Mouse (Mus musculus): Measurements from ENCODE around the gene Asphd1.

The Asphd1 gene

DNA sequence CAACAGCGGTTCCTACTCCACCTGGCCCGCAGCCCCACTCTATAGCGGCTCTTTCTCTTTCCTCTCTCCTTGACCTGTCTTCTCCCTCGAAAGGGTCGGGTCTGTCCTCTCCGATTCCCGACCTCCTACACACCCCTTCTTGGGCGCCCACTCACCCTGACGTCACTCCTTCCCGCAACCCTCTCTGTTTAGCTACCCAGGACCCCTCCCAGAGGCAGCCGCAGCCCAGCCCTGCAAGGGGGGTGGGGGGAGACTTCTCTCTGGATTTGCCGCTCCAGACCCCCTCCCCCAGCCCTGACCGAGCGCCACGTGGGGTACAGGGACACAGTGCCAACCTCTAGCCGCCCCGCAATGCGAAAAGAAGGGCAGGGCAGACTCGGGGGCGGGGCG is at the start of gene Asphd1:
TSS of gene Asphd1 (minus strand) at position 180 of the 390 bp plus-strand sequence.
- no peak for DNase-seq (ENCODE audit: low spot score in 2 of 2)

GRCm38 (mm10) chr7:126996449-126996848 is 47.1 kb upstream of the Asphd1 start:
- DNase-seq (ENCODE audit: low spot score in 2 of 2), result no peak

GRCm38 (mm10) chr7:126988816-126989215 is 39.4 kb upstream of the Asphd1 start:
- no peak for DNase-seq (ENCODE audit: low spot score in 2 of 2)

- DNase-seq (ENCODE audit: low spot score in 2 of 2), result no peak
Measured at GRCm38 (mm10) chr7:126986319-126986718, 36.9 kb upstream of the Asphd1 start.

DNA sequence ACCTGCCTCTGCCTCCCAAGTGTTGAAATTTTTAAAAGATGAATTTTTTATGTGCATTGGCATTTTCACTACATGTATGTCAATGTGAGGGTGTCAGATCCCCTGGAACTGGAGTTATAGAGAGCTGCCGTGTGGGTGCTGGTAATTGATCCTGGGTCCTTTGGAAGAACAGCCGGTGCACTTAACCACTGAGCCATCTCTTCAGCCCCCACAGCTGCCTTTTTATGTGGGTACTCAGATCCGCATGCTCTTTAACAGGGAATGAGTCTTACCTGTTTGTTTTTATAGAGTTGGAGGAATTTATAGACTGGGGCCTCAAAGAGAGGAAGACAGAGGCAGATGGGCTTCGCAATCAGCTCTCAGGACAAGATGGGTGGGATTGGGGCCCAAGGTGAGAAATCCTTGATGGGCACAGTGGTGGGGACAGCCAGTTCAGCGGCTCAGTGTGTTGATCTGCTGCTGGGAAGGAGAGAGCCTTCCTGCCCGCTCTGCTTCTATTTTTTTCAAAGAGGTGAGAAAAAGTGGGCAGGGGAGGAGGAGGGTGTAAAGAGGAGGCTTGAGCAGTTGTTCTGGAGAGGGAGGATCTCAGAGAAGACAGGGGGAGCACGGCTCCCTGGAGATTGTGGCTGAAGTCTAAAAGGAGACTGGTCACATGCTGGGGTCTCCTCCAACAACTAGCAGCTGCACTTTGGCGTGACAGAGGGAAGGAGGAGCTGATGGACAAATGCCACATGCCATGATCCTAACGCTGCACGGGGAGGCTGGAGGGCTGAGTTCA is 35.5 kb upstream of the Asphd1 start:
- DNase-seq (ENCODE audit: low spot score in 2 of 2), result no peak

DNA sequence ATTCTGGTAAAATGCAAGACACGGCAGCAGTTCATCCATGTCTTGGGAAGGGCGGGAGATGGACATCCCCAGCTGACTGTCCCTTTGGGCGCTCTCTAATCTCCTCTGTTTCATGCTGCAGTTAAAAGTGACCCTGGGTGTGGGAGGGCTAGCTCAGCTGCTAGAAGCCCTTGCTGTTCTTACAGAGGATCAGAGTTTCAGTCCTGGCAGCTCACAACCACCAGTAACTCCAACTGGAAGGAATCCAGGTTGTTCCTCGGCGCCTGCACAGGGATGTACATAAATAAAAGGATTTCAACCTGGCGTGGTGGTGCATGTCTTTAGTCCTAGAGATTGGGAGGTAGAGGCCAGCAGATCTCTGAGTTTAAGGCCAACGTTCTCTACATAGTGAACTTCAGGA is 33.7 kb upstream of the Asphd1 start:
- DNase-seq (ENCODE audit: low spot score in 2 of 2), result no peak

DNA sequence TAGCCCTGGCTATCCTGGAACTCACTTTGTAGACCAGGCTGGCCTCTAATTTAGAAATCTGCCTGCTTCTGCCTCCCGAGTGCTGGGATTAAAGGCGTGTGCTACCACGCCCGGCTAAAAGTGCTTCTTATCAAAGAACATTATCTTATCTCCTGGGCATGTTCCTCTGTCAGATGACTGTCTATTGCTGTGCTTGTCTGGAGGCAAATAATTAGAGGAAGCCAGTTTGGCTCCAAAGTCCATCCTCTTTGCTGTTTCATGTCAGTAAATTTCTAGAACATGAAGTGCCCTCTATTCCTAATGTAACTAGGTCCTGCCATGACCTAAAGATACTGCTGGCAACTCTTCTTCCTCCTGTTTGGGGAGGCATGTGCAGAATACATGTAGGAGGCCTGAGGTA is 32.7 kb upstream of the Asphd1 start:
- no peak for DNase-seq (ENCODE audit: low spot score in 2 of 2)

DNA sequence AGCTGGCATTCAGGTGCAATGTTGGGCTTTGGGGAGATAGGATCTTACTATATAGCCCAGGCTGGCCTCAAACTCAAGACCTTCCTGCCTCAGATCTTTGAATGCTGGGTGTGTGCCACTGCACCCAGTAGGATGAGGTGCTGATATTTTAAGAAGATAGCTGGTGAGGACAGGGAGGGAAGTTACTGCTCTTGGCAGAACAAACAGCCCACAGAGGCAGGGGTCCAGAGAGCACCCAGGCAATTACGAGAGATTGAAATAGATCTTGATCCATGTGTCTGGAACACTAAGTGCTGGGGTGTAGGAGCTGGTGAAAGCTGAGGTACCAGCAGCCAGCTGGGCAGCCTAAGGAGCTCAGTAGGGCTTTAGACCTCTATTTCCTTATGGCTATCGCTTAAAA is 32.2 kb upstream of the Asphd1 start:
- no peak for DNase-seq (ENCODE audit: low spot score in 2 of 2)

DNA sequence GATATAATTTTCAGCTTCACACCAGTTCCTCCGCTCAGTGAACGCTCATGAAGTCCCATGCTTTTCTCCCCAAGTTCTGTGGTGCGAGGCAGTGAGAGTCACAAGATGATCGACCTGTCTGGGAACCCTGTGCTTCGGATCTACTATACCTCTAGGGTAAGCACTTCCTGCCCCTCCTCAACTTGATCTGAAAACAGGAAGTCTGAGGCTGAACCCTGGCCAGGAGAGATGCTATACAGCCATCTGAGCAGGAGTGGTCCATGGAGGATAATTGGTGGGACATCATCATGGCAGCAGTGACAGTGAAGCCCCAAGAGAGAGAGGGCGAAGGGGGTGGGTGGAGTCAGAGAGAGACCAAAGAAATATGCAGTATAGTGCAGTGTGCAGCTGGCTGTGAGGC is 29.5 kb upstream of the Asphd1 start:
- DNase-seq (ENCODE audit: low spot score in 2 of 2), result no peak

DNA sequence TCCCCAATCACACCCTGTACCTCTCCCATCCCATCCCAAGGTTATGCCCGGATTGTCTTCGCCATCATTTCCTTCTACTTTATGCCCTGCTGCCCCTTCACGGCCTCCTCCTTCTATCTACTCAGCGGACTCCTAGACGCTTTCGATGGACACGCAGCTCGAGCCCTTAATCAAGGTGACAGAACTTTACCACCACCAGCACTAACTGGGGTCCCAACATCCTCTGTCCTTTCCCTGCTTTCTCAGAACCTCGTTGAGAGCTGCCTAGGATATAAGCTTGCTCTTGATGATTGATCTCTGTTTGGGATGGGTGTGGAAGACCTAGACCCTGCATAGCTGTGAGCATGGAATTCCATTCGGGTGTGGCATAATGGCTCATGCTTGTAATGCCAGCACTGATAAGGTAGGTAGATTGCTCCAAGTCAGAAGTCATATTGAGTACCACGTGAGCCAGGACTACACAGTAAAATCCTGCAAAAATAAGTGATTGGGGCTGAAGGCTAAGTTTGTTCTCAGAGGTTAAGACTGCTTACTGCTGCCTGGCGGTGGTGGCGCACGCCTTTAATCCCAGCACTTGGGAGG is 27.6 kb upstream of the Asphd1 start:
- no peak for DNase-seq (ENCODE audit: low spot score in 2 of 2)

GRCm38 (mm10) chr7:126975950-126976866 is 26.8 kb upstream of the Asphd1 start, which contains the start of gene Cdiptos:
Gene Cdiptos, minus strand, starts transcription at chr7:126976098.
- peak; percentile 93 to 95 for DNase-seq (ENCODE audit: low spot score in 2 of 2)

DNA sequence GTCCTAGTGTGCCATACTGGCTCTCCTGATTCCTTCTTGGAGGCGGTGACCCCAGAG is 26.3 kb upstream of the Asphd1 start, which contains the start of gene Cdipt:
TSS of gene Cdipt (plus strand) at position 22 of the 57 bp plus-strand sequence.
- DNase-seq (ENCODE audit: low spot score in 2 of 2), result no peak

DNA sequence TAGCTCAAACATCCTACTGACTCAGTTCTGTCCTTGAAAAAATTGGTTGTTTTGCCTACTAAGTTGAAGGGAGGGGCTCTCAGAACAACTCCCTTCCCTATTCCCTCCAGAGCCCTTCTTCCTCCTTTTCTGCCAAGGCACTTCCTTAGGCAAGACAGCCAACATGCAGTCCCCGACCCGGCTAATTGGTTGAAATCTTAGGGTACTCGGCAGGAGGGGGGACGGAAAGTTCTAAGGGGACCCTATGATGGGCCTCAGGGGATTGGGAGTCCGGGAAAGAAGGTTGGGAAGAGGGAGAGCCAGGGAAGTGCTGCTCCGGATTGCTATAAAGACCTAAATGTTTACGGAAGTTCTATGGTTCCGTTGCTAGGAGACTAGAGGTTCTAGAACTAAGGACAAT is 26.1 kb upstream of the Asphd1 start:
- no peak for DNase-seq (ENCODE audit: low spot score in 2 of 2)

DNA sequence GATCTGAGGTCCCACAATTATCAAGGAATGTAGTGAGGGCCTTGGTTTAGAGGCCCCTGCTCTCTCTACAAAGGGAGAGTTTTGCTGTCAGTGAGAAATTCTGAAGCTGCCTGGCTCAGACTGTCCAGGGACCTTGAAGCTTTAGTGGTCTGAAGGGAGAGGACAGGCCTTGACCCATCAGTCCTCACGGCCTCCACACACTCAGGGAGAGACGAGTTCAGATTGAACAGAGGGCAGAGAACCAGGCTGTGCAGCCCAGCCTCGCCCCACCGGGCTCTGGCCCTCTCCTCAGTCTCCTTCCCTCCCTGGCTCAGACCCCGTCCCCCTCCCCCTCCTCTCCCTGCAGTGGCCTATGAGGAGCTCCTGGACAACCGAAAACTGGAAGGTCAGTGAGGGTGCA is 18.0 kb upstream of the Asphd1 start:
- DNase-seq (ENCODE audit: low spot score in 2 of 2), result no peak

DNA sequence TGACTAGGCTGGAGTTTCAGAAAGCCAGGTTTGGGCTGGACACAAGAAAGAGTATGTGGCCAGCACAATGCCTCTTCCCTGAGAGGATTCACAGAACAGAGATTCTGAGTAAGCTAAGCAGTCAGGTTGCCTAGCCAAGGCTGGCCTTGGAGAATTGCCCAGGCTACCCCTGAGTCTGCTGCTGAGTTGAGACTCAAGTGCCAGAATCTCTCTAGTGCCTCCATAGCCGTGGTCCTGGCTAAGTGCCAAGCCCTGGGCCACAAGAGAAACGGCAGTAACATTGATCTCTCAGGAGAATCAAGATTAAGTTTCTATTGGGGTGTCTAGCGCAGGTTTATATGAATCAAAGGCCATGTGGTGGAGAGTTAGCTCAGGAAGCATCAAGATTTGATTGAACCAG is 16.2 kb upstream of the Asphd1 start:
- no peak for DNase-seq (ENCODE audit: low spot score in 2 of 2)

DNA sequence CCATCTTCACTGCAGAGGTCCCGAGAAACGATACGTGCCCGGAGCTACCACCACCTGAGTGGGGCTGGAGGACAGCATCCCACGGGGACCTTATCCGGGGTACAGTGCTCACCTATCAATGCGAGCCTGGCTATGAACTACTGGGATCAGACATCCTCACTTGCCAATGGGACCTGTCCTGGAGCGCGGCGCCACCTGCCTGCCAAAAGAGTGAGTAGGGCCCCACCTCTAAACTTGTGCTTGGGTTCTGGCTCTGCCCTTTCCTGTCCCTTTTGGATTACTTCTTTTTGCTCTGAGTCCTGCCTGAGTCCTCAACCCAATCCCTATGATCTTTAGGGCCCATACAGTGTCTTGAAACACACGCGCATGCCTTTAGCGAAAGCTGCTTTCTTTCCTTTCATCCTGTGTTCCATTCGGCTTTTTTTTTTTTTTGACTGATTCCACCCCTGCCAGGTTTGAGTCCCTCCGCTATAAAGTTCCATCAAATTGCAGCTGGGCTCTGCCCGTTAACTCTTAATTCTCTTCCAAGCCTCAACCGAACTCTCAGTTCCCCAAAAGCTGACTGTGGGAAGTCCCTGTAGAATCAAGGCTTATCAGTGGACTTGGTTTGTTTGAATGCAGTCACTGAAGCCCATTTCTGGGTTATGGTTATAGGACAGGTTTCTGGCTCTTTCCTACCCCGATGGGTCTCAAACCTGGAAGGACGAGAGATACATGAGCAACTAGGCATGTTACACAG is 14.3 kb upstream of the Asphd1 start:
- DNase-seq (ENCODE audit: low spot score in 2 of 2), result peak in 1 of 2 experiments; percentile 28

DNA sequence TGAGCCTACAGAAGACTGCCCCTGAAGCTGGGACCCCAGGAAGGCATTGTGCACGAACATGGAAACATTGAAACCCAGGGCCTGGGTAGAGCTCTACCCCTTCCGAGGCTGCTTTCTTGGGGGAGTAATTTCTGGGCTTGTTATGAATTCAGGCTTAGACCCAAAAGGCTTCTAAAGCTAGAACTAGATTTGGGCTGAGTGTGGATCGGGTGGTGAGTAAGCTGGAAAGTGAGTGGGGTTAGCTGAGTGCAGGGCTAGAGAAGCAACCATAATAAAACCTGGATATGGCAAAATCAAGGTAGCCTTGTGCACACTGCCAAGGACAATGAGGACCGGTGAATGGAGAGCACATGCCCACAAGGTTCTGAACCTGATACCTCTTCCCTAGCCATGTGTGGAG is 12.6 kb upstream of the Asphd1 start:
- no peak for DNase-seq (ENCODE audit: low spot score in 2 of 2)

- no peak for DNase-seq (ENCODE audit: low spot score in 2 of 2)
Measured at GRCm38 (mm10) chr7:126961095-126961494, 11.7 kb upstream of the Asphd1 start.

- DNase-seq (ENCODE audit: low spot score in 2 of 2), result no peak
Measured at GRCm38 (mm10) chr7:126959780-126960179, 10.4 kb upstream of the Asphd1 start.

- no peak for DNase-seq (ENCODE audit: low spot score in 2 of 2)
Measured at GRCm38 (mm10) chr7:126955125-126955524, 5.7 kb upstream of the Asphd1 start.

GRCm38 (mm10) chr7:126952646-126953045 is 3.3 kb upstream of the Asphd1 start:
- no peak for DNase-seq (ENCODE audit: low spot score in 2 of 2)

- DNase-seq (ENCODE audit: low spot score in 2 of 2), result no peak
Measured at GRCm38 (mm10) chr7:126951741-126952140, 2.4 kb upstream of the Asphd1 start.
